Comparison of ENCODE assay signal across 13 mouse cellular contexts in genomic region chrX:37028378-37028777, GRCm38 (mm10). TPM values are rescaled to one million over a fixed set of nuclear protein-coding genes. Genes with fewer than 3 reads are reported as not detected.
DNase-seq lines count a peak whose midpoint lies in the region; ATAC-seq and TF ChIP-seq lines count a peak whose summit lies in the region.
"Had no signal": no experiment of that assay in that cellular context is flagged by ENCODE, and none has a peak within 500 bp of the region (broad histone marks: within the 10 kb centered on the region; RNA-seq: fewer than 3 reads in every experiment).

No protein-coding gene starts in this region.

- no peak for TF ChIP-seq CTCF in kidney, adult 2 months (conservative IDR thresholded peaks at IDR 0.05; ENCODE audit: insufficient read depth, insufficient read length, low read depth, low read length)
- TF ChIP-seq CTCF in intestine, postnatal 0 days (IDR thresholded peaks at IDR 0.05; ENCODE audit: low read depth) = no peak

- no peak for ATAC-seq in intestine, postnatal 0 days
- no peak for ATAC-seq in erythroblast, adult 5-6 weeks (replicated peaks; ENCODE audit: low FRiP score, poor library complexity, severe bottlenecking)

- H3K27ac ChIP-seq in kidney, adult 2 months (ENCODE audit: insufficient read depth, low read depth, low read length) = no peak overlapping the region
- no peak overlapping the region for H3K27ac ChIP-seq in intestine, postnatal 0 days (ENCODE audit: low read depth, low read length)
- H3K27ac ChIP-seq: liver, embryonic 15.5 days; midbrain, embryonic 12.5 days had no signal

- H3K27me3 ChIP-seq in kidney, adult 2 months (replicated peaks; ENCODE audit: control insufficient read depth, insufficient read depth, low read length) = no peaks in the 10 kb centered on the region
- H3K27me3 ChIP-seq in intestine, postnatal 0 days (replicated peaks; ENCODE audit: control insufficient read depth, insufficient read depth, low read length) = no peaks in the 10 kb centered on the region
- H3K27me3 ChIP-seq: liver, embryonic 15.5 days; midbrain, embryonic 12.5 days had no signal

- 42% methylated on average over 3 of the region's 3 CpGs for WGBS in kidney, adult 2 months
- 49% methylated on average over 3 of the region's 3 CpGs for WGBS in intestine, postnatal 0 days

- no peaks in the 10 kb centered on the region for H3K9me3 ChIP-seq in intestine, postnatal 0 days (ENCODE audit: control insufficient read depth)
- H3K9me3 ChIP-seq: liver, embryonic 15.5 days; midbrain, embryonic 12.5 days had no signal

- DNase-seq in cerebellum, adult 9-11 months = peak; percentile 27
- DNase-seq in cerebellum, adult 8-10 months = no peak
- peak; percentile 1 for DNase-seq in kidney, adult 2 months
- no peak for DNase-seq in kidney, adult 18-20 months
- DNase-seq in adipocyte (ENCODE audit: low spot score) = peak; percentile 96
- DNase-seq in heart, postnatal 4 days = peak; percentile 40

- H3K9ac ChIP-seq in intestine, postnatal 0 days (ENCODE audit: low read depth, low read length) = no peak overlapping the region
- H3K9ac ChIP-seq: liver, embryonic 15.5 days; midbrain, embryonic 12.5 days had no signal

- no peak overlapping the region for H3K4me3 ChIP-seq in kidney, adult 2 months (ENCODE audit: insufficient read depth, low read depth, low read length)
- H3K4me3 ChIP-seq in intestine, postnatal 0 days (ENCODE audit: low read depth, low read length) = no peak overlapping the region
- H3K4me3 ChIP-seq: liver, embryonic 15.5 days; midbrain, embryonic 12.5 days had no signal

- no peaks in the 10 kb centered on the region for H3K4me1 ChIP-seq in kidney, adult 2 months (ENCODE audit: control insufficient read depth, insufficient read depth, low read length)
- H3K4me1 ChIP-seq in intestine, postnatal 0 days (replicated peaks; ENCODE audit: control insufficient read depth, insufficient read depth, low read length) = no peaks in the 10 kb centered on the region
- H3K4me1 ChIP-seq: liver, embryonic 15.5 days; midbrain, embryonic 12.5 days had no signal

- no peaks in the 10 kb centered on the region for H3K36me3 ChIP-seq in kidney, adult 2 months (ENCODE audit: control insufficient read depth, insufficient read depth, low read length)
- H3K36me3 ChIP-seq in intestine, postnatal 0 days (ENCODE audit: control insufficient read depth, insufficient read depth) = no peaks in the 10 kb centered on the region
- H3K36me3 ChIP-seq: liver, embryonic 15.5 days; midbrain, embryonic 12.5 days had no signal

- no peak for TF ChIP-seq POLR2A in kidney, adult 2 months (IDR thresholded peaks at IDR 0.05; ENCODE audit: low read depth, low read length)

- H3K4me2 ChIP-seq in intestine, postnatal 0 days (replicated peaks; ENCODE audit: low read depth) = no peak overlapping the region
- H3K4me2 ChIP-seq: liver, embryonic 15.5 days; midbrain, embryonic 12.5 days had no signal

RNA-seq across cellular contexts. Expression of gene Sowahd, which starts 20.3 kb away (rescaled TPM):
- polyA plus RNA-seq in kidney, adult 2 months (2012; rRNA removed) = 0.22 and 0.29 TPM in 2 replicates
- not detected for total RNA-seq in heart, postnatal 4 days (2021)
- not detected in 2 replicates for polyA plus RNA-seq in intestine, postnatal 0 days (2015; fragmentation: Nextera tagmentation; extraction: Ambion mirVana)
- total RNA-seq in erythroblast, adult 5-6 weeks (2015; ENCODE audit: low replicate concordance) = not detected in 2 replicates
- total RNA-seq in erythroblast, adult 5-6 weeks (2017; ENCODE audit: low replicate concordance) = not detected in 2 replicates
- polyA plus RNA-seq: C2C12; cerebellum, adult 2 months; kidney, embryonic 14.5 days; midbrain, embryonic 12.5 days had no signal

RNA-seq across cellular contexts. Expression of gene Sept6, which starts 36.8 kb away (rescaled TPM):
- 5.3 and 5.7 TPM in 2 replicates for polyA plus RNA-seq in kidney, adult 2 months (2012; rRNA removed)
- total RNA-seq in heart, postnatal 4 days (2021) = 10 to 100 TPM; 44.5 to 47.9 TPM
- 5.7 and 6.6 TPM in 2 replicates for polyA plus RNA-seq in intestine, postnatal 0 days (2015; fragmentation: Nextera tagmentation; extraction: Ambion mirVana)
- total RNA-seq in erythroblast, adult 5-6 weeks (2015; ENCODE audit: low replicate concordance) = 8.6 and 12.5 TPM in 2 replicates
- total RNA-seq in erythroblast, adult 5-6 weeks (2017; ENCODE audit: low replicate concordance) = 4.5 and 7.1 TPM in 2 replicates

RNA-seq across cellular contexts. Expression of gene Rpl39, which starts 56.8 kb away (rescaled TPM):
- 69.4 and 115 TPM in 2 replicates for polyA plus RNA-seq in kidney, adult 2 months (2012; rRNA removed)
- total RNA-seq in heart, postnatal 4 days (2021) = 100 to 1,000 TPM; 610 to 627 TPM
- 425 and 450 TPM in 2 replicates for polyA plus RNA-seq in intestine, postnatal 0 days (2015; fragmentation: Nextera tagmentation; extraction: Ambion mirVana)
- total RNA-seq in erythroblast, adult 5-6 weeks (2015; ENCODE audit: low replicate concordance) = 374 and 391 TPM in 2 replicates
- total RNA-seq in erythroblast, adult 5-6 weeks (2017; ENCODE audit: low replicate concordance) = 399 and 493 TPM in 2 replicates

Comparison
In these comparisons a context has a peak if more than half of its experiments do, and no peak if none do; other contexts are left out.
1. DNase-seq: peak in cerebellum, adult 9-11 months (single experiment), kidney, adult 2 months (single experiment), adipocyte (single experiment) and heart, postnatal 4 days (single experiment); none in cerebellum, adult 8-10 months (single experiment) and kidney, adult 18-20 months (single experiment).